Mouse (Mus musculus) lung, postnatal 0 days (tissue): ENCODE data around the gene Syt6.

Experiments used
- CTCF ChIP-seq: IDR thresholded peaks from 2 replicates; pipeline ENCODE4 v1.5.1; 2016; ENCODE audit warnings: antibody characterized with exemption, mild to moderate bottlenecking
- EP300 ChIP-seq: IDR thresholded peaks from 2 replicates; pipeline ENCODE4 v1.6.1; 2016; ENCODE audit warnings: antibody characterized with exemption, mild to moderate bottlenecking, control low read depth

GRCm38 (mm10) chr3:103592636-103593035 lies 17.6 kb downstream of the Syt6 start:
- TF ChIP-seq CTCF (no peak), EP300 (no peak)
